Mouse (Mus musculus): Measurements from ENCODE around the gene Zfand2a. TPM values are rescaled to one million over a fixed set of nuclear protein-coding genes. Genes with fewer than 3 reads are reported as not detected.

Gene Zfand2a
- polyA plus RNA-seq, 1 experiment from 2014 or later = 18.0 TPM

- Histone ChIP-seq H3K9me3 (no peaks in the 10 kb centered on the region), H3K4me3 (no peak overlapping the region), H3K4me2 (no peak overlapping the region), H3K27me3 (no peaks in the 10 kb centered on the region), H3K4me1 (replicated peaks) (peaks cover 42% of the 10 kb centered on the region), H3K27ac (replicated peaks) (peak overlapping the region; percentile 67; the same call in 1 of the 2 replicates), H3K9ac (no peak overlapping the region), H3K36me3 (no peaks in the 10 kb centered on the region)
- WGBS = 92% methylated on average over 2 of the region's 2 CpGs
- no peak for ATAC-seq (ENCODE audit: low read depth)
These were observed 42.7 kb downstream of the Zfand2a start for GRCm38 (mm10) chr5:139441726-139442018.

DNA sequence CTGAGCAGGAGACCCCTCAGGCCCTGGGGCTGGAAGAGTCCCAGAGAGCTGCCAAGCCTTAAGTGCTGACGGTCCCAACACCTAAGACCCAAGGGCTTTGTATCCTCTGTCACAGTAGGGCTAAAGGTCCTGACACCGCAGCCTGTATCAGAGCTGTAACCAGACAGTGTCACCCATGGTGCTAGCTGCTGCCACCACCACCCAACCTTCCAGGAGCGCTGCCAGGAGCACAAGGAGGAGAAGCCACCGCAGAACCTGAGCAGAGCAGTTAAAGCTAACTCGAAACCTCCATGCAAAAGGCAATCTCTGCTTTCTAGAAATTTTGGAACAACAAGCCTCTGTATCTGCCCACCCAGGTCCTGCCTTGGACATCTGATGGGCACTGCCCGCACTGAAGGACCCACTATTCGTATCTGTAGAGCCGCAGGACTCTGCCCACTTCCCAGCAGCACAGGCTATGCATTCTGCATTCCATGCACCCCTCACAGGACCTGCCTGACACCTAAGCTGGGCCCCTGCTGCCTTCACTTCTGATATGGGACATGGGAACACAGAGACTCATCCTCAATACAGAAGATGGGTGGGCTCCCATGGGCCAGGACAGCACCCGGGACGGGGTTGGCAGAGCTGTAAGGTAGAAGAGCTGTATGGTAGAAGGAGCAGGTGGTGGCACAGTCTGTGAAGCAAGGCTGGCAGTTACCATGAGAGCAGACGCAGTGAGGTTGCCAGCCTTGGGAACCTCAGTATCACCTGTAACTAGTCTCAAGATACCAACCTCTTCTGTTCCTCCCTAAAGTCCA lies 43.2 kb downstream of the Zfand2a start:
- 91% methylated on average over 11 of the region's 11 CpGs for WGBS
- peak overlapping the region; percentile 67; the same call in 1 of the 2 replicates for H3K27ac ChIP-seq (replicated peaks)

DNA sequence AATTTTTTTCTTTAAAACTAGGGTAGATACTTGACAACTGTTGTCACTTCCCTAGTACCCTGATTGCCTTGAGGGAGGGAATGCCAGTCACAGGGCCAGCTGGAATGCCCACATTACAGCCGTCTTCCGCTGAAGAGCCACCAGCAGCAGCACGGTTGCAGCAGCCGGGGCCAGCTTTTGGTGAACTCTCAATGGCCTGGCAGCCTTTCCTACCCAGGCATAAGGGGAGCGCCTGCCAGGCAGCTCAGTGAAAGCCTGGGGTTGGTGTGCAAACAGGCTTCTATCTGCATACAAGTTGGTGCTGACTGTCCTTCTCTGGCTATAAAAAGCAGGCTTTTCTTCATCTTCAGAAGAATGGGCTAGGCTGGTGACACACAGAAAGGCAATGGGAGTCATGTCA lies 43.9 kb downstream of the Zfand2a start:
- no peaks in the 10 kb centered on the region for H3K36me3 ChIP-seq
- 0 out of 2 replicates have a peak overlapping the region, but pooled peaks have one; percentile 67 for H3K27ac ChIP-seq (replicated peaks)
- peaks cover 44% of the 10 kb centered on the region for H3K4me1 ChIP-seq (replicated peaks)
- H3K4me2 ChIP-seq = no peak overlapping the region
- H3K9ac ChIP-seq = no peak overlapping the region
- H3K9me3 ChIP-seq = no peaks in the 10 kb centered on the region
- WGBS = 76% methylated on average over 5 of the region's 5 CpGs
- H3K4me3 ChIP-seq = no peak overlapping the region
- no peak for ATAC-seq (ENCODE audit: low read depth)
- no peaks in the 10 kb centered on the region for H3K27me3 ChIP-seq

More for the DNA sequence above, 43.2 kb downstream of the Zfand2a start:
- Histone ChIP-seq H3K9me3 (no peaks in the 10 kb centered on the region), H3K27me3 (no peaks in the 10 kb centered on the region), H3K9ac (no peak overlapping the region), H3K4me1 (replicated peaks) (peaks cover 43% of the 10 kb centered on the region), H3K4me2 (no peak overlapping the region), H3K36me3 (no peaks in the 10 kb centered on the region), H3K4me3 (no peak overlapping the region)
- no peak for ATAC-seq (ENCODE audit: low read depth)

GRCm38 (mm10) chr5:139438440-139438839 lies 45.9 kb downstream of the Zfand2a start:
- H3K27ac ChIP-seq (replicated peaks) = 0 out of 2 replicates have a peak overlapping the region, but pooled peaks have one; percentile 9
- H3K4me3 ChIP-seq = no peak overlapping the region
- H3K9me3 ChIP-seq = no peaks in the 10 kb centered on the region
- 58% methylated on average over 12 of the region's 12 CpGs for WGBS
- 0 out of 2 replicates have a peak overlapping the region, but pooled peaks have one; percentile 8 for H3K9ac ChIP-seq
- peaks cover 62% of the 10 kb centered on the region for H3K4me1 ChIP-seq (replicated peaks)
- ATAC-seq (ENCODE audit: low read depth) = no peak
- no peaks in the 10 kb centered on the region for H3K36me3 ChIP-seq
- no peak overlapping the region for H3K4me2 ChIP-seq
- H3K27me3 ChIP-seq = no peaks in the 10 kb centered on the region

DNA sequence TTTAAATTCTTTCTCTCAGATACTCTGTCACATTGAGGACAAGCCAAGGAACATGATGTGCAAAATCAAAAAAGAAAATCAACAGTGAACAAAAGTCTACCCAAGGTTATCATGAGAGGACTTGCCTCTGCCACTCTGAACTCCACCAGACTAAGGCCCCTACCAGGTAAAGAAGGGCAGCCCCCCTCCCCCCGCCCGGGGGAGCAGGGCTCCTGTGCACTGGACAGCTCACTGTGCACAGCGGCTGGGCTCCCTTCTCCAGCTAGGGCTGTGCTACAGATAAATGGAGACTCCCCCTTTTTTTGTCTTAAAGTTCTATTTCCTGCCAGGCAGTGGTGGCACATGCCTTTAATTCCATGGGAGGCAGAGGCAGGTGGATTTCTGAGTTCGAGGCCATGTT lies 46.6 kb downstream of the Zfand2a start:
- WGBS = 90% methylated on average over 4 of the region's 4 CpGs
- no peaks in the 10 kb centered on the region for H3K36me3 ChIP-seq
- H3K9ac ChIP-seq = no peak overlapping the region
- no peak overlapping the region for H3K4me3 ChIP-seq
- peaks cover 63% of the 10 kb centered on the region for H3K4me1 ChIP-seq (replicated peaks)
- H3K4me2 ChIP-seq = no peak overlapping the region
- H3K27me3 ChIP-seq = no peaks in the 10 kb centered on the region
- 0 out of 2 replicates have a peak overlapping the region, but pooled peaks have one; percentile 9 for H3K27ac ChIP-seq (replicated peaks)
- H3K9me3 ChIP-seq = no peaks in the 10 kb centered on the region
- no peak for ATAC-seq (ENCODE audit: low read depth)

DNA sequence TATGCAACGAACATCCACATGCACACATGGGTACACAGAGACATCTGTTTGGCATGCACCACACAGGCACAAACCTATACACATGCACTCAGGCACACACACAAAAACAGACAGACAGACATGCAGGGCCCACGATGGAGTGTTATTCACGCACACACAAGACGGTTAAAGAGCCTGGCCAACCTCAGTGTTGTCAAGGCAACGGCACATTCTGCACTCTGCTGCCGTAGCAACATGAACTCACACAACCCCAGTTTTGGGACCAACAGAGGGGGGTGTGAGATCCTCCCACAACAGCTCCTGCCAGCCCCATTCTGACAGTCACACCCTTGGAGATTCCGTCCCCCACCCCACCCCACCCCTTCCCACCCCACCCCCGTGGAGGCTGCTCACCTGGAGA lies 49.4 kb downstream of the Zfand2a start:
- Histone ChIP-seq H3K4me2 (no peak overlapping the region), H3K9ac (0 out of 2 replicates have a peak overlapping the region, but pooled peaks have one; percentile 2), H3K4me3 (no peak overlapping the region), H3K9me3 (no peaks in the 10 kb centered on the region), H3K36me3 (no peaks in the 10 kb centered on the region), H3K27ac (replicated peaks) (peak overlapping the region; percentile 67), H3K4me1 (replicated peaks) (peaks cover 71% of the 10 kb centered on the region), H3K27me3 (no peaks in the 10 kb centered on the region)
- WGBS = 20% methylated on average over 8 of the region's 8 CpGs
- ATAC-seq (ENCODE audit: low read depth) = peak; percentile 59

GRCm38 (mm10) chr5:139433842-139434568 lies 50.3 kb downstream of the Zfand2a start:
- no peaks in the 10 kb centered on the region for H3K27me3 ChIP-seq
- no peak overlapping the region for H3K4me2 ChIP-seq
- H3K9me3 ChIP-seq = no peaks in the 10 kb centered on the region
- no peak overlapping the region for H3K9ac ChIP-seq
- H3K4me1 ChIP-seq (replicated peaks) = peaks cover 78% of the 10 kb centered on the region
- H3K4me3 ChIP-seq = no peak overlapping the region
- peak overlapping the region; percentile 67; the same call in 1 of the 2 replicates for H3K27ac ChIP-seq (replicated peaks)
- 71% methylated on average over 9 of the region's 9 CpGs for WGBS
- no peak for ATAC-seq (ENCODE audit: low read depth)
- no peaks in the 10 kb centered on the region for H3K36me3 ChIP-seq

DNA sequence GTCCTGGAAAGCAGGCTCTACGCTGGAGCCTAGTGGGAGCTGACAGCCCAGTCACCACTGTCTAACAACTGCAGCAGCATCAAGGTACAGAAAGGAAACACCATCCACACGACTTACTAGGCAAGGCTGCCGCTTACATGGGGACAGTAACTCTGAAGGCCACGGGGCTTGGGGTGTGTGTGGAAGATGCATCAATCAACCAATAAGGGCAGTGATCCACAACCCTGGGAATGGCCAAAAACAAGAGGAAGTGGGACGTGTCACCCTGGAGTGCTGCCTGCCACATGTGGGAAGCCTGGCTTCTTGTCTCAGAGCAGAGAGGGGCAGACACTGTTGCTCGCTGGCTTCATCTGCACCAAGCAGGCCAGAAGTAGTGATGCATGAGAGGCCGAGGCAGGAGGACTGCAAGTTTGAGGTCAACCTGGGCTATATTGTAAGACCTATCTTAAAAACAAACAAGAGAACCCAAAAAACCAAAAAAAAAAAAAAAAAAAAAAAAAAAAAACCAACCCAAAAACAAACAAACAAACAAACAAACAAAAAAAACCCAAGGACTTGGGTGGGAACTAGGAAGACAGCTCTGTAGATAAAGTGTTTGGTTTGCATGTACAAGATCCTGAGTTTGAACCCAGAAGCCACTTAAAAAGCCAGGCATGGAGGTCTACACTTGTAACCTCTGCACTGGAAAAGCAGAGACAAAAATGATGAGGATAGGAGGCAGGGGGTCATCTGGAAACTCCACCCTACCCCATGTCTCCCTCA lies 51.4 kb downstream of the Zfand2a start:
- no peak for ATAC-seq (ENCODE audit: low read depth)
- H3K4me1 ChIP-seq (replicated peaks) = peaks cover 80% of the 10 kb centered on the region
- WGBS = 61% methylated on average over 7 of the region's 7 CpGs

GRCm38 (mm10) chr5:139432333-139432732 lies 52.0 kb downstream of the Zfand2a start:
- ATAC-seq (ENCODE audit: low read depth) = no peak
- H3K9me3 ChIP-seq = no peaks in the 10 kb centered on the region
- peaks cover 84% of the 10 kb centered on the region for H3K4me1 ChIP-seq (replicated peaks)
- H3K4me2 ChIP-seq = no peak overlapping the region
- WGBS = 48% methylated on average over 6 of the region's 6 CpGs
- peak overlapping the region; percentile 26; the same call in 1 of the 2 replicates for H3K9ac ChIP-seq
- H3K27ac ChIP-seq (replicated peaks) = peak overlapping the region; percentile 76
- no peaks in the 10 kb centered on the region for H3K36me3 ChIP-seq
- H3K4me3 ChIP-seq = no peak overlapping the region
- no peaks in the 10 kb centered on the region for H3K27me3 ChIP-seq

More for the DNA sequence above, 51.4 kb downstream of the Zfand2a start:
- H3K27ac ChIP-seq (replicated peaks) = peak overlapping the region; percentile 57
- H3K9me3 ChIP-seq = no peaks in the 10 kb centered on the region
- H3K9ac ChIP-seq = no peak overlapping the region
- no peaks in the 10 kb centered on the region for H3K36me3 ChIP-seq
- H3K4me3 ChIP-seq = no peak overlapping the region
- H3K27me3 ChIP-seq = no peaks in the 10 kb centered on the region
- no peak overlapping the region for H3K4me2 ChIP-seq

GRCm38 (mm10) chr5:139429818-139430341 lies 54.5 kb downstream of the Zfand2a start:
- H3K27ac ChIP-seq (replicated peaks) = peak overlapping the region; percentile 76
- no peaks in the 10 kb centered on the region for H3K9me3 ChIP-seq
- H3K9ac ChIP-seq = peak overlapping the region; percentile 43; the same call in 1 of the 2 replicates
- no peak overlapping the region for H3K4me3 ChIP-seq
- peaks cover 72% of the 10 kb centered on the region for H3K4me1 ChIP-seq (replicated peaks)
- H3K4me2 ChIP-seq = no peak overlapping the region
- H3K36me3 ChIP-seq = 0 out of 2 replicates have a peak, but pooled peaks cover 6% of the 10 kb centered on the region
- no peak for ATAC-seq (ENCODE audit: low read depth)
- WGBS = 20% methylated on average over 12 of the region's 12 CpGs
- no peaks in the 10 kb centered on the region for H3K27me3 ChIP-seq

GRCm38 (mm10) chr5:139427989-139428388 lies 56.4 kb downstream of the Zfand2a start:
- Histone ChIP-seq H3K27me3 (no peaks in the 10 kb centered on the region), H3K4me2 (no peak overlapping the region), H3K4me3 (no peak overlapping the region), H3K9ac (no peak overlapping the region), H3K27ac (replicated peaks) (no peak overlapping the region), H3K4me1 (replicated peaks) (peaks cover 71% of the 10 kb centered on the region), H3K36me3 (0 out of 2 replicates have a peak, but pooled peaks cover 6% of the 10 kb centered on the region), H3K9me3 (no peaks in the 10 kb centered on the region)
- no peak for ATAC-seq (ENCODE audit: low read depth)
- 80% methylated on average over 9 of the region's 9 CpGs for WGBS
